Mouse (Mus musculus) layer of hippocampus, adult 2 months (tissue): Measurements from ENCODE around the gene Gm9049. TPM values are rescaled to one million over a fixed set of nuclear protein-coding genes. Genes with fewer than 3 reads are reported as not detected.
"Not testable (repeated sequence)": the region's sequence is repeated elsewhere in the genome, so short reads cannot be mapped to it uniquely, and the experiment has no call there.

Source experiments
- DNase-seq, 2 experiments: peaks; one replicate each; pipeline ENCODE4 v3.0.0; 2022; ENCODE audit warnings: low spot score in 2 of 2
- H3K27ac ChIP-seq: fragments of 200-600 bp; 2 replicates; pipeline ENCODE4 v1.8.1; 2022
- H3K4me3 ChIP-seq: fragments of 200-600 bp; 2 replicates; pipeline ENCODE4 v1.8.1; 2022; ENCODE audit warnings: mild to moderate bottlenecking
- CTCF ChIP-seq: fragments of 200-600 bp; conservative IDR thresholded peaks from 2 replicates; pipeline ENCODE4 v1.8.1; 2022; ENCODE audit warnings: antibody characterized with exemption, mild to moderate bottlenecking, moderate library complexity
- long read RNA-seq, 2 experiments: library from polyadenylated mRNA; stranded (forward); transcript quantifications; one replicate each; pipeline ENCODE4 v2.0.0; 2021; ENCODE audit warnings: borderline mapping rate in 2 of 2
- total RNA-seq, 2 experiments: library from RNA; stranded (reverse); gene quantifications; 2 replicates each; pipeline ENCODE4 v1.2.3; 2021

The Gm9049 gene
- total RNA-seq, result not detected
- long read RNA-seq, experiment 1, result 0 reads
- long read RNA-seq, experiment 2, result 0 reads

- H3K4me3 ChIP-seq, H3K27ac ChIP-seq, DNase-seq: not testable (repeated sequence)
These were observed at the start of gene Gm9049 for GRCm38 (mm10) chr10:118354005-118354404. Gene Gm9049 (minus strand): TSS chr10:118354105.

DNA sequence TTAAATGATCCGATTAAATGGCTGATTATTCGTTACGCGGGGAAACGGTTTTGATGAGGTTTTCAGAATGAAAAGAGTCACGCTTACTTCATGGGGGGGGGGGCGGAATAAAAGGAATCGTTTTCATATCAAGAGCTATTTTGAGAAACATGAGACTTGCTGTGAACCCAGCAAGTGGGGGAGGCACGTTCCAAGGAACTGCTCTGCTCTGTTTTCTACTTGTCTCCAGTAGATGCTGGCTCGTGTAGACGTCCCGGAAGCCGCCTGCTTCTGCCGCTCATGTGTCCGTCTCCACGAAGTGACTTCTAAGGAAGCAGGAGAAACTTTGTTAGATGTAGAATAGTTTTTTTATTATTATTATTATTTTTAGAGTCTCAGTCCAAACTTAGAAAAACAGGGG, 46.0 kb upstream of the Gm9049 start:
- peak in 1 of 2 experiments; percentile 10 for DNase-seq
- peak overlapping the region; percentile 32 for H3K4me3 ChIP-seq
- no peak overlapping the region for H3K27ac ChIP-seq
- TF ChIP-seq CTCF, result no peak

- DNase-seq, result peak; percentile 85 to 86
- H3K4me3 ChIP-seq, result no peak overlapping the region
- peak; percentile 98 for TF ChIP-seq CTCF
- H3K27ac ChIP-seq, result no peak overlapping the region
These were observed 16.5 kb upstream of the Gm9049 start for GRCm38 (mm10) chr10:118370443-118370842.

DNA sequence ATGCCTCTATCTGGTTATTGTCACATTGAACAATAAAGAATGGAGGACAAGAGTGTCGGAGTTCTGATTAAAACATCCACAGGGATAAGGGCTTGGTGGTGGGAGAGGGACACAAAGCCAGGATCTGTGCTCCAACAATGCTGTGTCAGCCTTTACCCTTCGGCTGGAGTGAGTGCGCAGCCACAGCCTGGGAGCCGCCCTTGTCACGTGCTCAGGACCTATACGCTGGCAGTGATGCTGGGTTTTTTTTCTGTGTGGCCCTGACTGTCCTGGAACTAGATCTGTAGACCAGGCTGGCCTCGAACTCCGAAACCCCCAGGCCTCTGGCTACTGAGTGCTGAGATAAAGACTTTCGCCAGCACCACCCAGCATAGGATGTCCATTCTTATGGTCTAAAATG, 15.6 kb upstream of the Gm9049 start:
- DNase-seq, result no peak
- no peak overlapping the region for H3K27ac ChIP-seq
- no peak for TF ChIP-seq CTCF
- H3K4me3 ChIP-seq, result no peak overlapping the region

DNA sequence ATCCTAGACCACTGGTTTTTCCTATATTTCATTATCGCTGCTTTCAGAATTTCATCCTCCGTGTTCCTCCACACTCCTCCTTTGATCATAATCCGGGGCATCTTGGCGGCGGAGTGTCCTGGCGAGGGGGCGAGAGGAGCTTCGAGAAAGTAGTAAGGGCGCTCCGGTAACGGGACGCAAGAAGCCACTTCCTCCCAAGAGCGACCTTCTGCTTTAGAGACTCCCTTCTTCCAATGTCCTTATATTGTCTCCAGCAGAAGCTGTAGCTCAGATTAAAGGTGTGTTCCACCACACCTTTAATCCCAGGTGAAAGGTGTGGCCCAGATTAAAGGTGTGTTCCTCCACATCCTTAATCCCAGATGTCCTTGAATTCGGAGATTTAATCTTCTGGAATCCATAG, 5.3 kb downstream of the Gm9049 start, which contains the start of gene Gm9048:
TSS of gene Gm9048 (minus strand) at position 101 of the 400 bp plus-strand sequence.
- H3K27ac ChIP-seq, DNase-seq, H3K4me3 ChIP-seq: not testable (repeated sequence)

- not testable (repeated sequence) for H3K4me3 ChIP-seq, DNase-seq, H3K27ac ChIP-seq
These were observed 10.8 kb downstream of the Gm9049 start, which contains the start of gene Gm9046 for GRCm38 (mm10) chr10:118343155-118343554. Gene Gm9046 (minus strand): TSS chr10:118343255.

DNA sequence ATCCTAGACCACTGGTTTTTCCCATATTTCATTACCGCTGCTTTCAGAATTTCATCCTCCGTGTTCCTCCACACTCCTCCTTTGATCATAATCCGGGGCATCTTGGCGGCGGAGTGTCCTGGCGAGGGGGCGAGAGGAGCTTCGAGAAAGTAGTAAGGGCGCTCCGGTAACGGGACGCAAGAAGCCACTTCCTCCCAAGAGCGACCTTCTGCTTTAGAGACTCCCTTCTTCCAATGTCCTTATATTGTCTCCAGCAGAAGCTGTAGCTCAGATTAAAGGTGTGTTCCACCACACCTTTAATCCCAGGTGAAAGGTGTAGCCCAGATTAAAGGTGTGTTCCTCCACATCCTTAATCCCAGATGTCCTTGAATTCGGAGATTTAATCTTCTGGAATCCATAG, 16.2 kb downstream of the Gm9049 start, which contains the start of gene Gm9045:
TSS of gene Gm9045 (minus strand) at position 101 of the 400 bp plus-strand sequence.
- not testable (repeated sequence) for DNase-seq, H3K27ac ChIP-seq, H3K4me3 ChIP-seq

DNA sequence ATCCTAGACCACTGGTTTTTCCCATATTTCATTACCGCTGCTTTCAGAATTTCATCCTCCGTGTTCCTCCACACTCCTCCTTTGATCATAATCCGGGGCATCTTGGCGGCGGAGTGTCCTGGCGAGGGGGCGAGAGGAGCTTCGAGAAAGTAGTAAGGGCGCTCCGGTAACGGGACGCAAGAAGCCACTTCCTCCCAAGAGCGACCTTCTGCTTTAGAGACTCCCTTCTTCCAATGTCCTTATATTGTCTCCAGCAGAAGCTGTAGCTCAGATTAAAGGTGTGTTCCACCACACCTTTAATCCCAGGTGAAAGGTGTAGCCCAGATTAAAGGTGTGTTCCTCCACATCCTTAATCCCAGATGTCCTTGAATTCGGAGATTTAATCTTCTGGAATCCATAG, 21.6 kb downstream of the Gm9049 start, which contains the start of gene Gm9044:
TSS of gene Gm9044 (minus strand) at position 101 of the 400 bp plus-strand sequence.
- not testable (repeated sequence) for H3K4me3 ChIP-seq, H3K27ac ChIP-seq, DNase-seq

DNA sequence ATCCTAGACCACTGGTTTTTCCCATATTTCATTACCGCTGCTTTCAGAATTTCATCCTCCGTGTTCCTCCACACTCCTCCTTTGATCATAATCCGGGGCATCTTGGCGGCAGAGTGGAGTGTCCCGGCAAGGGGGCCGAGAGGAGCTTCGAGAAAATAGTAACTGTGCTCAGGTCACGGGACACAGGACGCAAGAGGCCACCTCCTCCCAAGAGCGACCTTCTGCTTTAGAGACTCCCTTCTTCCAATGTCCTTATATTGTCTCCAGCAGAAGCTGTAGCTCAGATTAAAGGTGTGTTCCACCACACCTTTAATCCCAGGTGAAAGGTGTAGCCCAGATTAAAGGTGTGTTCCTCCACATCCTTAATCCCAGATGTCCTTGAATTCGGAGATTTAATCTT, 27.0 kb downstream of the Gm9049 start, which contains the start of gene Gm9040:
TSS of gene Gm9040 (minus strand) at position 101 of the 400 bp plus-strand sequence.
- not testable (repeated sequence) for DNase-seq, H3K4me3 ChIP-seq

GRCm38 (mm10) chr10:118319024-118319423, 34.9 kb downstream of the Gm9049 start:
- DNase-seq, result no peak
- no peak overlapping the region for H3K27ac ChIP-seq
- TF ChIP-seq CTCF, result no peak
- no peak overlapping the region for H3K4me3 ChIP-seq

More for the DNA sequence above, 27.0 kb downstream of the Gm9049 start, which contains the start of gene Gm9040:
- not testable (repeated sequence) for H3K27ac ChIP-seq

- H3K27ac ChIP-seq, DNase-seq, H3K4me3 ChIP-seq: not testable (repeated sequence)
These were observed 51.8 kb downstream of the Gm9049 start for GRCm38 (mm10) chr10:118302133-118302532.

Other genes starting within 250 kb of the Gm9049 start
- gene Mdm1, start 212.3 kb downstream of the Gm9049 start, total RNA-seq, result 10 to 100 TPM in 1 of 2 experiments, 1 to 10 TPM in 1; 9.5 to 10.5 TPM
- gene Il22, start 149.2 kb downstream of the Gm9049 start, total RNA-seq, result not detected
- gene Gm32717, start 113.3 kb downstream of the Gm9049 start, total RNA-seq, result under 1 TPM; 0.69 to 0.92 TPM
- gene Gm32802, start 95.4 kb downstream of the Gm9049 start, total RNA-seq, result under 1 TPM; 0.69 to 0.92 TPM
- not detected for gene Iltifb, start 59.1 kb downstream of the Gm9049 start, total RNA-seq
- not detected for gene Gm9040, start 27.1 kb downstream of the Gm9049 start, total RNA-seq
- gene Gm9044, start 21.7 kb downstream of the Gm9049 start, total RNA-seq, result not detected
- not detected for gene Gm9045, start 16.3 kb downstream of the Gm9049 start, total RNA-seq
- not detected for gene Gm9046, start 10.8 kb downstream of the Gm9049 start, total RNA-seq
- not detected for gene Gm9048, start 5.4 kb downstream of the Gm9049 start, total RNA-seq
- not detected for gene Ifng, start 86.9 kb upstream of the Gm9049 start, total RNA-seq